Mouse (Mus musculus) erythroblast, adult 5-6 weeks (primary cell): ENCODE data around the gene Ei24. TPM values are rescaled to one million over a fixed set of nuclear protein-coding genes. Genes with fewer than 3 reads are reported as not detected.

Source experiments
- ATAC-seq: replicated peaks from 2 replicates; pipeline ENCODE4 v1.8.0; 2016; ENCODE audit warnings: moderate number of reproducible peaks, mild to moderate bottlenecking, moderate TSS enrichment, inconsistent platforms; ENCODE audit not compliant: poor library complexity, low FRiP score, severe bottlenecking
- total RNA-seq, 2 experiments: library from RNA; stranded (forward) in 1 of 2; stranded (reverse) in 1 of 2; fragments of 150-400 nt in 1 of 2; fragments of 200-764, 138-1000 nt in 1 of 2; gene quantifications; 2 replicates each; pipeline versions ENCODE4 v1.2.3 to v1.2.4; 2015 to 2017; ENCODE audit warnings: low replicate concordance in 2 of 2

Gene Ei24
- total RNA-seq (2015; ENCODE audit: low replicate concordance) (11.9 and 17.1 TPM in 2 replicates), total RNA-seq (2017; ENCODE audit: low replicate concordance) (8.1 and 10.9 TPM in 2 replicates)

DNA sequence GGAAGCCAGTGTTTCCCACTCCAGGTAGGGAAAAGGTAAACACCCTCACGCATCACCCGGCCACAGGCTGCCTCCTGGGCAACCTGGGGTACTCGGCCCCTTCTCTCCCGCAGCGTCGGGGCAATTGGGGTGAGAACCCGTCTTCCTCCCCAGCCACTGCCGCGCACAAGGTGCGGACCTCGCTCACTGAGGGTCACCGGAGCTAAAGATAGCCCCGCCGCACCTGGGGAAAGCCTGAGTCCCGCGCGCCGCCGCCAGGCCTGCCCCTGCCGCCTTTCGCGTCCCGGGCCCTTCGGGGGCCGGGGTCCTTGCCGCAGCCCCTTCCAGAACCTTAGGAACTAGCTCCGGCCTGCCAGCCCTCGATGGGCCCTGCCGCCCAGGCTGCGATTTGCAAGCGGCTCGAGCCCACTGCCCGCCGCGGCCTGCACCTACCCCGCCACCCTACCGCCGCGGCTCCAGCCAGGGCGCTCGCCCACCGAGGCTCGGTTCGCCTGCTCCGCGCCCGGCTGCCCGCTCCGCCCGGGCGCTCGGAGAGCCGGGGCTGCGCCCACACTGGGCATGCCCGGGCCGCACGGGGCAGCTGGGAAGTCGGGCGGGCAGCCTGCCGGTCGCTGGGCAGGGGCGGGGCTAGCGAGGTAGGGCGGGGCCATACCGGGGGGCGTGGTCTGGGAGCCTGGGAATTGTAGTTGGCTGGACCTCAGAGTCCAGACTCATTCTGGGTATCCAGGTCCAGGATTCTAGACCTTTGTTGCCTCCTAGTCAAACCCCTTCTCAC is at the start of gene Ei24:
Gene Ei24 (minus strand): TSS at position 613 of the 775 bp plus-strand sequence.
- ATAC-seq = peak; percentile 99

GRCm38 (mm10) chr9:36846346-36846745 is 49.2 kb upstream of the Ei24 start:
- no peak for ATAC-seq

- ATAC-seq = no peak
Measured at GRCm38 (mm10) chr9:36833914-36834313, 36.7 kb upstream of the Ei24 start.

- ATAC-seq = no peak
Measured at GRCm38 (mm10) chr9:36833043-36833881, 36.1 kb upstream of the Ei24 start.

- ATAC-seq = no peak
Measured at GRCm38 (mm10) chr9:36832529-36832928, 35.3 kb upstream of the Ei24 start.

- no peak for ATAC-seq
Measured at GRCm38 (mm10) chr9:36831401-36831800, 34.2 kb upstream of the Ei24 start.

DNA sequence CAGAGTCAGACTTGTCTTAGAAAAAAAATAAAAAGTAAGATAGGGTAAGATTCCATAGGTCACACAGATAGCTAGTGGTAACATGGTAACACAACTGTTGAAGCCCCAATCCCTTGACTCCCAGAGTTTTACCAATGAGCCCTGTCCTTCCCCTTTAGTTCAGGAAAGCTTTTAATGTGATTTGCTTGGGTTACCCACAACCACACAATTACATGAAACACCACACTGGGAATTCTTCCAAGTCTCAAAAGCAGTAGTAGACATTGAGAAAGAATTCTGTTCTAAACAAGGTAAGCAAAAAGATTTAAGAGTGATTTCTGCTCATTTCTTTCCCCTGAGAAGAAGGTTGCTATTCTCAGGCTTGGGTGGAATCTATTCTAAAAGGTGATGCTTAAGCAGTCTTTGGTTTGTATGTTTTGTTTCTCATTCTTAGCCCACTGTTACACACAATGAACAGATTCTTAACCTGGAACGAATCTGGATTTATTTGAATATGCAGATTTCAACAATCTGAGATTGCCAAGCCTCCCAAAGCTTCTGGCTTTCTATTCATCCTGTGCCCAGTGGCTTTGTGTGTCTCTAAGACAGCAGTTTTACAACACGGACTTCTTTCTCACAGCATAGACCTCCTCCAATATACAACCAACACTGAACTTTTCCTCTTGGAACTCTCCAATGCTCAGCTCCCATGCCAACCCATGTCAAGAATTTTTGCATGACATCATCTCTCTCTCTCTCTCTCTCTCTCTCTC is 29.6 kb upstream of the Ei24 start:
- ATAC-seq = no peak

DNA sequence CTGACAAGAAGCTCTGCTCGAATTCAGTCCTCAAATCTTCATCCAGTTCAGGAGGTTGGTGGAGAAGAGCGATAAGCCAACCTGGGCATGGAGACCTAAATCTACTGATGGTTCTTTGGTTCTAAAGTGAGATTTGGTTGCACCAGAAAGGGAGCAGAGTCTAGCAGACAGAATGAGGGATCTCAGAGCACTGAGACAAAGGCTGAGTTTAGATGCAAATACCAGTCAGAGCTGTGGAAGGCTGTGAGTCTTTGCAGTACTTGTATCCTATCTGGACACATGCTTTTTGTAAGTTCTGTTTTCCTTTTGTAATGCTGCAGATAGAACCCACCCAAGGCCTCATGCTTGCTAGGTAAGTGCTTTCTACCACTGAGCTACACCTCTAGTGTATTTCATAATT is 24.8 kb upstream of the Ei24 start:
- no peak for ATAC-seq

GRCm38 (mm10) chr9:36821644-36822000 is 24.4 kb upstream of the Ei24 start, which contains the start of gene Fez1:
Fez1 (plus strand) TSS chr9:36821864.
- no peak for ATAC-seq

GRCm38 (mm10) chr9:36820969-36821643 is 23.9 kb upstream of the Ei24 start:
- no peak for ATAC-seq

- ATAC-seq = no peak
Measured at GRCm38 (mm10) chr9:36818905-36819304, 21.7 kb upstream of the Ei24 start.

GRCm38 (mm10) chr9:36814486-36814885 is 17.3 kb upstream of the Ei24 start:
- no peak for ATAC-seq

DNA sequence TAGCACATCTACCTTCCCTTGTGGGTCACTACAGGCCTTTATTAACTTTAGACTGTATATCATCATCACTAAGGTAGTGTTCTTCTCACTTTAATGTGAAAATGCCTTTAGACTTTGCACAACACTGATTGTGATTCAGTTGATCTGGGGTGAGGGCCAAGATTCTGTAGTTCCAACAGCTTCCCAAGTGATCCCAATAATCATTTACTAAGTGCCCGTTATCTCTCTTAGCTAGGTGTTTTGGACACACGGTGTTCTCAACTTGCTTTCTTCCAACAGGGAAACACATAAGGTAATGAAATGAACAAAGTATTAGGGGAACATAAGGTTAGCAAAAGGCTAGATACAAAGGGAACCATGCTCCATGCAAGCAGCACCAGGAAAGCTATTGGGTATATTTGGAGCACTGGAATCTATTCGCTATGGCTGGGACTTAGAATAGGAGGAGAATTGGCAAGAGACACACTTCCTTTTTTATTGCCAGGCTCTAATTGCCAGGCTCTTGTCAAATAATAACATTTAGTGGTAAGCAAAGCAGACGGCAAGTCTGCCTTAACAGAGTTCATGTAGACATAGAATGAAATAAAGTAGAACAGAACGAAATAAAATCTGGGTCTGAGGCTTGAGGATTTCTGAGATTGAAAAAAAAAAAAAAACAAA is 11.1 kb upstream of the Ei24 start:
- ATAC-seq = no peak

- no peak for ATAC-seq
Measured at GRCm38 (mm10) chr9:36805256-36805975, 8.2 kb upstream of the Ei24 start.

- ATAC-seq = no peak
Measured at GRCm38 (mm10) chr9:36803926-36804325, 6.7 kb upstream of the Ei24 start.

DNA sequence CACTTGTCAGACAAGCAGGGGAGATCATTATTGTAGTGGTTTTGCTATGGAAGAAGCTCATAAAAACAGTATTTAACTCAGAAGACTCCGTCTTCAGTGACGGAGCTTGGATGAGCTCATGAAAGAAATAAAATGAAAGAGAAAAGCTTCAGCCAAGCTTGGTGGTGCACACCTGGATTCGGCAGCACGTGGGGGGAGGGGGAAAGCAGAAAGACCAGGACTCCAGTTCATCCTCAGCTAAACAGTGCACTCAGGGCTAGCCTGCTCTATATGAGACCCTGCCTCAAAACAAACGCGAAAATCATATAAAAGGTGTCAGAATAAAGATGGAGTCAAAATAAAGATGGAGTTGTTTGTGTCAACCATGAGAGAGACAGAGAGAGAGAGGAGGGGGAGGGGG is 6.2 kb upstream of the Ei24 start:
- ATAC-seq = no peak

GRCm38 (mm10) chr9:36802951-36803350 is 5.8 kb upstream of the Ei24 start:
- no peak for ATAC-seq

- no peak for ATAC-seq
Measured at GRCm38 (mm10) chr9:36801961-36802360, 4.8 kb upstream of the Ei24 start.

DNA sequence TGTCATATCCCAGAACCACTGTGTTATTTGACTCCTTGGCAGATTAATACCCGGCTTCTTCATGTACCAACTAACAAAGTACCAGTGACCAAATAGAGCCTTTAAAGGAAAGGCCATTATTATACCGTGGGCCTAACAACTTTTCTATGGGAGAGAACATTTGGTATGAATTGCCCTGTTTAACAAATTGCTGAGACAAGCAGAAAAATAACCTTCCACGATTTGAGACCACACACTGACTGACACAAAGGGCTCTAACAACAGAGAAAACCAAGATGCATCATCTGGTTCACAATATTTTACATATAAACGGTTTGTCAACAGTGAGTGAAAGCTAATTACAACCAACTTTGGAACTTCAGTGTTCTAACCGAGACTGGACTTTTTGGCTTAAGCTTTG is 969 bp downstream of the Ei24 start:
- ATAC-seq = no peak
